Mouse (Mus musculus) G1E (cell line): ENCODE measurements around the gene Deaf1.

ENCODE experiments used
- CTCF ChIP-seq: IDR thresholded peaks from 2 replicates; pipeline ENCODE4 v1.5.1; 2012; ENCODE audit warnings: low read depth, low read length, inconsistent platforms, mixed read lengths
- GATA1 ChIP-seq: IDR thresholded peaks from 2 replicates; pipeline ENCODE4 v1.6.1; 2012; ENCODE audit warnings: borderline replicate concordance, low read length, inconsistent platforms, mixed read lengths
- GATA2 ChIP-seq: IDR thresholded peaks from 2 replicates; pipeline ENCODE4 v1.6.1; 2012; ENCODE audit warnings: low read depth, low read length, inconsistent platforms, borderline replicate concordance
- POLR2AphosphoS5 ChIP-seq: IDR thresholded peaks from 2 replicates; pipeline ENCODE4 v1.6.1; 2012; ENCODE audit warnings: low read depth, low read length, inconsistent platforms; ENCODE audit not compliant: insufficient replicate concordance
- TAL1 ChIP-seq: conservative IDR thresholded peaks from 2 replicates; pipeline ENCODE4 v1.6.1; 2012; ENCODE audit warnings: low read depth, low read length, inconsistent platforms, mixed read lengths

GRCm38 (mm10) chr7:141338576-141339131, 11.2 kb upstream of the Deaf1 start, which contains the start of gene Eps8l2:
- TF ChIP-seq CTCF (no peak), GATA2 (no peak), GATA1 (no peak), POLR2AphosphoS5 (no peak), TAL1 (no peak)
